Mouse (Mus musculus) embryonic fibroblast, embryonic 13.5 days (primary cell): ENCODE measurements around the gene Car7. TPM values are rescaled to one million over a fixed set of nuclear protein-coding genes. Genes with fewer than 3 reads are reported as not detected.
"Not testable (repeated sequence)": the region's sequence is repeated elsewhere in the genome, so short reads cannot be mapped to it uniquely, and the experiment has no call there.

ENCODE experiments used
- H3K27ac ChIP-seq: 2 replicates; pipeline ENCODE4 v1.5.1; 2012; ENCODE audit warnings: low read length, control low read depth, inconsistent platforms; ENCODE audit not compliant: insufficient read depth
- H3K4me1 ChIP-seq: 2 replicates; pipeline ENCODE4 v1.6.1; 2011; ENCODE audit warnings: low read length; ENCODE audit not compliant: control insufficient read depth, insufficient read depth
- H3K4me3 ChIP-seq: 2 replicates; pipeline ENCODE4 v1.5.1; 2011; ENCODE audit warnings: mild to moderate bottlenecking, control low read depth, low read length; ENCODE audit not compliant: insufficient read depth
- CTCF ChIP-seq: IDR thresholded peaks from 2 replicates; pipeline ENCODE4 v1.5.1; 2011; ENCODE audit warnings: mild to moderate bottlenecking, control low read depth, low read length, moderate library complexity, borderline replicate concordance; ENCODE audit not compliant: insufficient read depth
- POLR2A ChIP-seq: IDR thresholded peaks from 2 replicates; pipeline ENCODE4 v1.6.1; 2011; ENCODE audit warnings: low read depth, mild to moderate bottlenecking, control low read depth, low read length, moderate library complexity
- polyA plus RNA-seq: library from polyadenylated mRNA; stranded (reverse); fragments of >200 nt; gene quantifications from 2 replicates; pipeline ENCODE4 v1.2.4, GENCODE M21; 2011; ENCODE audit warnings: low read depth; ENCODE audit not compliant: missing spikeins, insufficient read length

Car7 gene
- polyA plus RNA-seq, 1 experiment = 0.84 TPM

- H3K4me1 ChIP-seq = no peaks in the 10 kb centered on the region
- TF ChIP-seq CTCF (peak; percentile 46), POLR2A (no peak)
- no peak overlapping the region for H3K4me3 ChIP-seq
- no peak overlapping the region for H3K27ac ChIP-seq
These were observed 30.4 kb downstream of the Car7 start for GRCm38 (mm10) chr8:104564633-104565456.

- no peak overlapping the region for H3K27ac ChIP-seq
- no peak overlapping the region for H3K4me3 ChIP-seq
- no peaks in the 10 kb centered on the region for H3K4me1 ChIP-seq
- TF ChIP-seq CTCF = no peak
- TF ChIP-seq POLR2A = no peak
These were observed 30.9 kb downstream of the Car7 start for GRCm38 (mm10) chr8:104565457-104565798.

- TF ChIP-seq POLR2A (no peak), CTCF (no peak)
These were observed 35.1 kb downstream of the Car7 start for GRCm38 (mm10) chr8:104569559-104569958.

GRCm38 (mm10) chr8:104570436-104571343 lies 36.2 kb downstream of the Car7 start:
- no peak; the same call in 1 of the 2 replicates for TF ChIP-seq POLR2A
- peak; percentile 59 for TF ChIP-seq CTCF
- Histone ChIP-seq H3K4me1 (no peaks in the 10 kb centered on the region), H3K4me3 (peak overlapping the region; percentile 38), H3K27ac (no peak overlapping the region)

More at GRCm38 (mm10) chr8:104569559-104569958, 35.1 kb downstream of the Car7 start:
- H3K27ac ChIP-seq = no peak overlapping the region
- H3K4me3 ChIP-seq = no peak overlapping the region
- H3K4me1 ChIP-seq = no peaks in the 10 kb centered on the region

GRCm38 (mm10) chr8:104576820-104577219 lies 42.3 kb downstream of the Car7 start:
- Histone ChIP-seq H3K27ac (no peak overlapping the region), H3K4me1 (no peaks in the 10 kb centered on the region), H3K4me3 (no peak overlapping the region)
- TF ChIP-seq CTCF (no peak), POLR2A (no peak)

GRCm38 (mm10) chr8:104577606-104578005 lies 43.1 kb downstream of the Car7 start:
- not testable (repeated sequence) for H3K27ac ChIP-seq, H3K4me3 ChIP-seq, H3K4me1 ChIP-seq

GRCm38 (mm10) chr8:104584522-104584921 lies 50.0 kb downstream of the Car7 start:
- H3K4me1 ChIP-seq = no peaks in the 10 kb centered on the region
- H3K27ac ChIP-seq = no peak overlapping the region
- TF ChIP-seq CTCF (no peak), POLR2A (no peak)
- no peak overlapping the region for H3K4me3 ChIP-seq

- no peaks in the 10 kb centered on the region for H3K4me1 ChIP-seq
- TF ChIP-seq CTCF = no peak
- no peak for TF ChIP-seq POLR2A
- H3K27ac ChIP-seq = no peak overlapping the region
- H3K4me3 ChIP-seq = no peak overlapping the region
These were observed 55.8 kb downstream of the Car7 start for GRCm38 (mm10) chr8:104590284-104590683.

- H3K4me1 ChIP-seq = no peaks in the 10 kb centered on the region
- no peak within 1 kb of the TSS for H3K27ac ChIP-seq
- TF ChIP-seq POLR2A (peak; percentile 78), CTCF (no peak)
- H3K4me3 ChIP-seq = peak within 1 kb of the TSS; percentile 65
These were observed 56.8 kb downstream of the Car7 start, which contains the start of gene Pdp2 for GRCm38 (mm10) chr8:104591133-104591834. Pdp2 (plus strand) TSS chr8:104591451.
